Mouse (Mus musculus) large intestine, adult 2 months (tissue): ENCODE results near the gene Tmprss11a. TPM values are rescaled to one million over a fixed set of nuclear protein-coding genes. Genes with fewer than 3 reads are reported as not detected.

Source experiments
- polyA plus RNA-seq: library from polyadenylated mRNA; depleted of rRNA; stranded (reverse); fragments of >200 nt; gene quantifications from 2 replicates; pipeline ENCODE4 v1.2.3, GENCODE M21; 2012; rRNA removed

Gene Tmprss11a
- polyA plus RNA-seq, 1 experiment = not detected

Other genes starting within 250 kb of the Tmprss11a start
- gene Tmprss11c, start 179.7 kb downstream of the Tmprss11a start, polyA plus RNA-seq = not detected in 2 replicates
- not detected in 2 replicates for gene Tmprss11d, start 95.6 kb downstream of the Tmprss11a start, polyA plus RNA-seq
- not detected in 2 replicates for gene Tmprss11g, start 49.6 kb upstream of the Tmprss11a start, polyA plus RNA-seq
- not detected in 2 replicates for gene Tmprss11f, start 163.4 kb upstream of the Tmprss11a start, polyA plus RNA-seq
- not detected in 2 replicates for gene Tmprss11b, start 207.4 kb upstream of the Tmprss11a start, polyA plus RNA-seq